Mouse (Mus musculus) midbrain, embryonic 12.5 days (tissue): ENCODE measurements around the gene Hinfp. TPM values are rescaled to one million over a fixed set of nuclear protein-coding genes. Genes with fewer than 3 reads are reported as not detected.
"Not testable (repeated sequence)": the region's sequence is repeated elsewhere in the genome, so short reads cannot be mapped to it uniquely, and the experiment has no call there.

ENCODE experiments used
- ATAC-seq: fragments of 200-750 bp; cut with Nextera tagmentation; 2 replicates; pipeline ENCODE4 v1.8.0; 2017; ENCODE audit warnings: low read depth, moderate TSS enrichment, moderate library complexity; ENCODE audit not compliant: low FRiP score
- H3K27ac ChIP-seq: fragments of 300-500 bp; sonication (generic); replicated peaks from 2 replicates; pipeline ENCODE4 v1.5.1; 2016; ENCODE audit warnings: mild to moderate bottlenecking
- H3K27me3 ChIP-seq: fragments of 300-500 bp; sonication (generic); 2 replicates; pipeline ENCODE4 v1.6.1; 2016; ENCODE audit warnings: mild to moderate bottlenecking
- H3K36me3 ChIP-seq: fragments of 300-500 bp; sonication (generic); 2 replicates; pipeline ENCODE4 v1.6.1; 2016
- H3K4me1 ChIP-seq: fragments of 300-500 bp; sonication (generic); 2 replicates; pipeline ENCODE4 v1.6.1; 2016
- H3K4me2 ChIP-seq: fragments of 300-500 bp; sonication (generic); replicated peaks from 2 replicates; pipeline ENCODE4 v1.6.1; 2016; ENCODE audit warnings: mild to moderate bottlenecking, moderate library complexity
- H3K4me3 ChIP-seq: fragments of 300-500 bp; sonication (generic); 2 replicates; pipeline ENCODE4 v1.5.1; 2016; ENCODE audit warnings: mild to moderate bottlenecking
- H3K9ac ChIP-seq: fragments of 300-500 bp; sonication (generic); replicated peaks from 2 replicates; pipeline ENCODE4 v1.6.1; 2016; ENCODE audit warnings: mild to moderate bottlenecking, moderate library complexity
- H3K9me3 ChIP-seq: fragments of 300-500 bp; sonication (generic); 2 replicates; pipeline ENCODE4 v1.6.1; 2016; ENCODE audit warnings: mild to moderate bottlenecking
- WGBS: fragments of 180-500 bp; shearing (Covaris S2); methylation state at CpG from one replicate; pipeline ENCODE4 v1.1.7; 2016; 5-methylcytosine and 5-hydroxymethylcytosine counted together
- polyA plus RNA-seq: library from polyadenylated mRNA; unstranded; fragments of >200 nt; fragmentation: Nextera tagmentation; extraction: Ambion mirVana; gene quantifications from 2 replicates; pipeline ENCODE4 v1.2.1, GENCODE M21; 2016

Hinfp gene
- polyA plus RNA-seq, 1 experiment from 2014 or later: 38.5 TPM

DNA sequence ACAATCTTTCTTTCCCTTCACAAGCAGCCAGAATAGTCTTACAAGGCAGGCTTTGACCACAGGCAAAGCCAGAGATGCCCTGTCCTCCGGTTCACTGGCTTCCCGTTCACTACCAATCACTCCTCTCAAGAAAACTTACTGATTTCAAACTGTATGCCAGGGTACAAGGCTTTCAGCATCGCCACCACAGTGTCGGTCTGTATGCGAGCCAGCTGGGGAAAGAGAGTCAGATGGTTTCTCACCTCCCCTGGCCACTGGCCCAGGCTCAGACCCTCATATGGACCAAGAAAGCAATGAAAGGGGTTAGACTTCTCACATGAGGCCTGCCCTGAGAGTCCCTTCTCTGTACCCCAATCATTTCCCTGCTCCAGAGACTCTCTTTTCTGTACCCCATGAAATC is 36.0 kb upstream of the Hinfp start:
- H3K9ac ChIP-seq: no peak overlapping the region
- WGBS: 95% methylated on average over 5 of the region's 5 CpGs
- H3K27ac ChIP-seq: no peak overlapping the region
- no peaks in the 10 kb centered on the region for H3K9me3 ChIP-seq
- H3K27me3 ChIP-seq: no peaks in the 10 kb centered on the region
- no peak for ATAC-seq
- no peak overlapping the region for H3K4me3 ChIP-seq
- H3K36me3 ChIP-seq: peaks cover 28% of the 10 kb centered on the region
- no peak overlapping the region for H3K4me2 ChIP-seq
- peaks cover 32% of the 10 kb centered on the region for H3K4me1 ChIP-seq

DNA sequence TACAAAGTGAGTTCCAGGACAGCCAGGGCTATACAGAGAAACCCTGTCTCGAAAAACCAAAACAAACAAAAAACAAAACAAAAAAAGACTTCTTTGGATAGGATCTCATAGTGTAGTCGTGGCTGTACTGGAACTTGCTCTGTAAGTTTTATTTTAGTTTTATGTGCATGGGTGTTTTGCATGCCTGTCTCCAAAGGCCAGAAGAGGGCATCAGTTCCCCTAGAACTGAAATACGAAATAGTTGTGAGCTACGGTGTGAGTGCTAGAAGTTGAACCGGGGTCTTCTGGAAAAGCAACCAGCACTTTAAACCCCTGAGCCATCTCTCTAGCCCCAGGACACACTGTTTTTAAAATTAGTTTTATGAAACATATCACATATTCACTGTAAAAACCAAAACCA is 33.1 kb upstream of the Hinfp start:
- 83% methylated on average over 5 of the region's 5 CpGs for WGBS
- H3K4me2 ChIP-seq: no peak overlapping the region
- no peak for ATAC-seq
- H3K36me3 ChIP-seq: peaks cover 33% of the 10 kb centered on the region
- H3K27ac ChIP-seq: no peak overlapping the region
- no peak overlapping the region for H3K9ac ChIP-seq
- no peaks in the 10 kb centered on the region for H3K27me3 ChIP-seq
- no peak overlapping the region for H3K4me3 ChIP-seq
- H3K4me1 ChIP-seq: peaks cover 32% of the 10 kb centered on the region
- no peaks in the 10 kb centered on the region for H3K9me3 ChIP-seq

DNA sequence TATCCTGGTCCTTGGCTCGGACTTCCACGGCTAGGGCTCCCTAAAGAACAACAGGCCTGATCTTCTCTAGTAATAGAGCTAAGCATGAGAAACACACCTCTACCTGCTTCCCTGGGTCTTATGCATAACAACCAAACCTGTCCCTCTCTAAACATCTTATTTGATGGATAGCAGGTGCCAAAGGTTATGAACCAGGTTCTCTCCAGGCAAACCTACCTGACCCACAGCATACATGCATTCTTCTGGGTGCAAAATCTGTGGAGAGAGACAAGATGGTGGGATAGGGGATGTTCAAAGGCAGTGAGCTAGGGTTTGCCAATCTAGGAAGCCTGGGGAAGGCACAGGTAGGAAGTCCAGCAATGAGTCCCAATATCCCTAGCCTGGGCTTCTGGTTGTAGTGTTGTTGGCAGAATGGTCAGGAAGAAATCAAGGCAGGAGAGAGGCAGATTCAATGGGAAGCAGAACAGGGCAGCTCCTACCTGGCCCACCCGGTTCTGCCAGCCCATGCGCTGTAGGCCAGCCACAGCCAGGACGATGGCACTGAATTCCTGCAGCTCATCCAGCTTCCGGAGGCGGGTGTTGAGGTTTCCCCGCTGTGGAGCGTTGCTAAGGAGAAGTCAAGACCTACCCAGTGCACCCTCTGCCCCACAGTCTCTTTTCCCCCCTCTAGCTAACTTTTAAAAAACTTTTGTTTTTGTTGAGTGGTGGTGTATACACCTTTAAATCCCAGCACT is 32.1 kb upstream of the Hinfp start:
- 69% methylated on average over 9 of the region's 9 CpGs for WGBS
- Histone ChIP-seq H3K9ac (no peak overlapping the region; the same call in 1 of the 2 replicates), H3K4me3 (peak overlapping the region; percentile 95), H3K27ac (no peak overlapping the region), H3K36me3 (peaks cover 42% of the 10 kb centered on the region), H3K9me3 (no peaks in the 10 kb centered on the region), H3K27me3 (no peaks in the 10 kb centered on the region), H3K4me2 (peak overlapping the region; percentile 79), H3K4me1 (peaks cover 23% of the 10 kb centered on the region)
- ATAC-seq: no peak

DNA sequence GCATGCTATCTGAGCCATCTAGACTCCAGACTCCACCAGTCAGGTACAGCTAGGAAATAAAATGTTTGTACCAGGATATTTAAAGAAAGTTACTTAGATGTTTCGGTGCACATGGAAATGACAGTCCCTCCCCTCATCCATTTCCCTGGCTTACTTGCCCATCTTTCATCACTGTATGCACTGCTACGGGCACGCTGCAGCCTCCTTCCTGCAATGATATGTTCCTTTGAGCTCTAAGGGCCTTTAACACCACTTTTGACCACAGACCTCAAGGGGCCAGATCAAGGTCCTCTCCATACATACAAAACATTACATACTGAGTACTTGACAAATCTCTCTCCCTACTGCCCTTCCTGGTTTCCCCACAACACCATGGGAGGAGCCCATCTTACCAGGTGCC is 31.5 kb upstream of the Hinfp start:
- H3K4me3 ChIP-seq: peak overlapping the region; percentile 95
- H3K27ac ChIP-seq: 0 out of 2 replicates have a peak overlapping the region, but pooled peaks have one; percentile 15
- H3K4me2 ChIP-seq: peak overlapping the region; percentile 79
- H3K36me3 ChIP-seq: peaks cover 47% of the 10 kb centered on the region
- peak overlapping the region; percentile 55 for H3K9ac ChIP-seq
- 84% methylated on average over 3 of the region's 3 CpGs for WGBS
- ATAC-seq: no peak
- no peaks in the 10 kb centered on the region for H3K27me3 ChIP-seq
- no peaks in the 10 kb centered on the region for H3K9me3 ChIP-seq
- peaks cover 22% of the 10 kb centered on the region for H3K4me1 ChIP-seq

DNA sequence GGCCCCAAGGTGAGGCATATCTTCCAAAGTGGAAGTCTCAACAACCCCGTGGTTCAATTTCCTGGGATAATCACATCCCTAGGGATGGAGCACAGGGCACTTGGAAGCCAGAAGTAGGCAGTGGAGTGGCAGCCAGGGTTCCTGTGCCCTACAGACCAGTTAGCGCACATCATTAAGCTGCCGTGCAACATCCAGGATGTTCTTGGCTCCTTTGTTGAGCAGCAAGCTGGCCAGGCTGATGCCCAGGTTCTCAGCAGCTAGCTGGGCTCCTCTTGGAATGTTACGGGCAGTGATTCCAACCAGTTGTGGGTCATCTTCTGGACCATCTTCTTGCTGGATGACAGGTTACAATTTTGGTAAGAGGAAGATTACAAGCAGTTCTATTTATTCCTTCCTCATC is 31.0 kb upstream of the Hinfp start:
- 0 out of 2 replicates have a peak overlapping the region, but pooled peaks have one; percentile 15 for H3K27ac ChIP-seq
- peaks cover 22% of the 10 kb centered on the region for H3K4me1 ChIP-seq
- 39% methylated on average over 4 of the region's 4 CpGs for WGBS
- peak overlapping the region; percentile 95 for H3K4me3 ChIP-seq
- H3K9me3 ChIP-seq, H3K27me3 ChIP-seq, ATAC-seq: not testable (repeated sequence)
- peak overlapping the region; percentile 55 for H3K9ac ChIP-seq
- peak overlapping the region; percentile 79 for H3K4me2 ChIP-seq
- peaks cover 51% of the 10 kb centered on the region for H3K36me3 ChIP-seq

DNA sequence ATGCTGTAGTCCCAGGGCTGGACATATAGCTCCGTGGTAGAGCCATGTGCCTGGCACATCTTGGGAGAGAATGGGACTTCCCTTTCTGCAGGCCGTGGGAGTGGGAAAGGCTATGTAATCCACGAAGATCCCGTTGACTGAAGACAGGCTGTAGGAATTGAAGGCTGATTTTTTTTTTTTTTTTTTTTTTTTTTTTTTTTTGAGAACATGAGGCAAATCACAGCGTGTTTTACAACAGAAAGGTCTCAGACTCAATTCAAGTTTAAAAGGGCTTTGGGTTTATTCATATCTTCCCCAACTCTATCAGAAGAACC is 30.6 kb upstream of the Hinfp start:
- H3K27ac ChIP-seq: 0 out of 2 replicates have a peak overlapping the region, but pooled peaks have one; percentile 96
- peak overlapping the region; percentile 95 for H3K4me3 ChIP-seq
- H3K9me3 ChIP-seq: no peaks in the 10 kb centered on the region
- H3K9ac ChIP-seq: peak overlapping the region; percentile 99
- H3K4me2 ChIP-seq: peak overlapping the region; percentile 79
- 2% methylated on average over 5 of the region's 5 CpGs for WGBS
- no peaks in the 10 kb centered on the region for H3K27me3 ChIP-seq
- H3K4me1 ChIP-seq: peaks cover 22% of the 10 kb centered on the region
- peaks cover 51% of the 10 kb centered on the region for H3K36me3 ChIP-seq
- no peak for ATAC-seq

DNA sequence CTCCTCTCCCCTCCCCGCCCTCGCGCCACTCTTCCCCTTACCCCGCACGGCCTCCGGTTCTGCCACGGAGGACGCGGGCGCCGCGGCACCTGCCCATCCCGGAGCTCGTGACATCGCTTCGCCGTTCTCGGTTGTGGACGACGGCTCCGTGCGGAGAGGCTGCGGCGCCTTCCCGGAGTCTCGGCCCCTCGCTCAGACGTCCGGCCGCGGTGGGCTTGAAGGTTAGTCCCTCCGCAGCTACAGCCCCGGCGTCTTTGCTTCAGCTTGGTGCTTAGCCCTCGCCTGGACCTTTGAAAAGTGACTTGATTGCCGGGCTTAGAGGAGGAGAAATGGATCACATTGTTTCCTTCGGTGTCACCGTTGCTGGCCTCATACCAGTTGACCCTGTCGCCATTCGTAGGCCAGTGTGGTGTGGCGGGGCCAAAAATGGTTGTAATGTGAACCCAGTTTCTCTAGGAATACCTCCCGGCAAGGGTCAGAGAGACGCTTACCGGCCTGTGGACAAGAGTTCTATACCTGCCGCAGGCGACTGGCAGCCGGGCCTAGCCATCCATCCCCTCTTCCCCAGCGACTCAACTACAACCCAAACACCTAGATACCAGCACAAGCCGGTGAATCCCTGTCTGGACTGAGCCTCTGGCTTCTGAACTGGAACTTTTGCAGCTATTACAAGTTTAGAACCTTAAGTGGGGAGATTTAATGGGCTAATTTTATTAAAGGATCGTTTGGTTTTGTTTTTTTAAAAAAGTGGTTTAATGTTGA is 30.0 kb upstream of the Hinfp start:
- Histone ChIP-seq H3K4me3 (peak overlapping the region; percentile 95), H3K27ac (peak overlapping the region; percentile 96), H3K27me3 (no peaks in the 10 kb centered on the region), H3K4me1 (peaks cover 22% of the 10 kb centered on the region), H3K4me2 (peak overlapping the region; percentile 79), H3K9ac (peak overlapping the region; percentile 99), H3K9me3 (no peaks in the 10 kb centered on the region), H3K36me3 (peaks cover 54% of the 10 kb centered on the region)
- ATAC-seq: peak; percentile 18
- WGBS: under 1% methylated on average over 50 of the region's 50 CpGs

DNA sequence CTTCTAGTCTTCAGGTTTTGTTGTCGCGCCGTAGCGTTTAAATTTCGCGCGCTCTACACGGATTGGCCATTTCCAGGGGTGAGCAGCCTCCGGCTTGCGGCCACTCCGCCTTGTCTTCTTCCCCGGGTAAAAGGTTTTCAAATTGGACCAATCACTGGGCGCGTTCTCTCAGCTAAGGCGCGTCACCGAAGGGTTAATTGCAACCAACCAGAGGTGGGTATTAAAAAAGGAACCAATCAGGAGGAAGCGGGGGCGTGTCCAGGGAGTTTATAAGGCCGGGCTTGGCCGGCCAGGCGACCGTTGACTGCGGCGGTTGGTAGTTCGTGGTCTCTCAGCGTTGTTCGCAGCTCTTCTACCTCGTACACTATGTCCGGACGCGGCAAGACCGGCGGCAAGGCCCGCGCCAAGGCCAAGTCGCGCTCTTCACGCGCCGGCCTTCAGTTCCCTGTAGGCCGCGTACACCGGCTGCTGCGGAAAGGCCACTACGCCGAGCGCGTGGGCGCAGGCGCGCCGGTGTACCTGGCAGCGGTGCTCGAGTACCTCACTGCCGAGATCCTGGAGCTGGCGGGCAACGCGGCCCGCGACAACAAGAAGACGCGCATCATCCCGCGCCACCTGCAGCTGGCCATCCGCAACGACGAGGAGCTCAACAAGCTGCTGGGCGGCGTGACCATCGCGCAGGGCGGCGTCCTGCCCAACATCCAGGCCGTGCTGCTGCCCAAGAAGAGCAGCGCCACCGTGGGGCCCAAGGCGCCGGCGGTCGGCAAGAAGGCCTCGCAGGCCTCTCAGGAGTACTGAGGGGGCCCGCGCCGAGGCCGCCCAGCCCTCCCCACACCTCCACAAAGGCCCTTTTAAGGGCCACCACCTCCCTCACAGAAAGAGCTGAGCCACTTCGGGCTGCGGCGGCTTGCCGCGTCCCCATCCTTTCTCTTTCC is 29.2 kb upstream of the Hinfp start, which contains the start of gene H2afx:
Gene H2afx, plus strand, starts transcription at position 299 of the 935 bp plus-strand sequence.
- whole genome bisulfite sequencing: under 1% methylated on average over 90 of the region's 91 CpGs

DNA sequence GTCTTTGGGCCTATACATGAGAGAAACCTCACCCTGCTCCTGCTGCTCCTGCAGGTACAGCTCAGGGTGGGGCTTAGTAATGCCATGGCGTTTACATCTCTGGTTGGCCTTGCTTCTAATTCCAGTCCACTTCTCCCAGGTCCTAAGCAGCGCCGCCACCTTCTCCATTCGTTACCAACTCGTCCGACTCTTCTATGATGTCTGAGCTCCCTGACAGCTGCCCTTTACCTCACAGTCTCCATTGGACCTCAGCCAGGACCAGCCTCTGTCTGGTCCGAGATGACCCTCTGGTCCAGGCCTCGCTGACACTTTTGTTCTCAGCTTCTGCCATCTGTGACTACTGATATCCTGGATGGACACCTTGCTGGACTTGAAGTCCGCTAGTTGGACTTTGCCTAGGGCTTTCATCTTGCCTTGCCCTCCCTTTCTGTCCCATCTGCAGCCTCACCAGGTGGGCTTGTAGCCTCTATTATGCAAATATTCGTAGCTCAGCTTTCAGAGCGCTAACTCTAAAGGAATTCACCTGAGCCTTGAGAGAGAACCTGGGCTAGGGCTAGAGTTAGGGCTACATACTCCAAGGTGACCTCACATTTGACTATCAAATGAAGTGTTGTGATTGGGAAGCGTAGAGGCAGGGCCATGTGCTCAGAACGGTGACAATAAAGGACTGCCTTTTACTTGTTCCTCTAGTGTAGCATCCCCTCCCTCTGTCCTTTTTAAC is 27.6 kb upstream of the Hinfp start:
- Histone ChIP-seq H3K9me3 (no peaks in the 10 kb centered on the region), H3K4me3 (no peak overlapping the region), H3K9ac (no peak overlapping the region), H3K4me2 (no peak overlapping the region), H3K27ac (no peak overlapping the region), H3K36me3 (peaks cover 59% of the 10 kb centered on the region), H3K27me3 (no peaks in the 10 kb centered on the region), H3K4me1 (peaks cover 22% of the 10 kb centered on the region)
- ATAC-seq: no peak
- 95% methylated on average over 13 of the region's 13 CpGs for WGBS

More for the DNA sequence above, 29.2 kb upstream of the Hinfp start, which contains the start of gene H2afx:
- H3K9ac ChIP-seq: peak within 1 kb of the TSS; percentile 99
- H3K4me1 ChIP-seq: peaks cover 22% of the 10 kb centered on the region
- H3K9me3 ChIP-seq: no peaks in the 10 kb centered on the region
- peak; percentile 95 for ATAC-seq
- H3K27me3 ChIP-seq: no peaks in the 10 kb centered on the region
- peak within 1 kb of the TSS; percentile 96 for H3K27ac ChIP-seq
- H3K4me3 ChIP-seq: peak within 1 kb of the TSS; percentile 95
- H3K4me2 ChIP-seq: peak within 1 kb of the TSS; percentile 79
- peaks cover 57% of the 10 kb centered on the region for H3K36me3 ChIP-seq

DNA sequence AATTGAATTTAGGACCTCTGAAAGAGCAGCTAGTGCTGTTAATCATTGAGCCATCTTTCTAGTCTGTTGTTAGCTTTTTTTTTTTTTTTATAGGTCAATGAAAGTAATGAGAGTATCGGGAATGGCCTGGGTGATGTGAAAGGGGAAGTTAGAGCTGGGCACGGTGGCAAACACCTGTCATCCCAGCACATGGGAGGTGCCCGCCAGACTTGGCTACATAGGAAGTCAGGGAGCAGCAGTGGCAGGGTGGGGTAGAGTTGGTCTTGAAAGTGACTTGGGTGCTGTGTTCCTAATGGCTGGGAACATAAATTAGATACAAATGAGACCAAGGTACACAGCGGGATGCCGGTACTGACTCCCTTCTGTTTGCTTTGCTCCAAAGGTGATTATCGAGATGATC is 25.3 kb upstream of the Hinfp start:
- Histone ChIP-seq H3K4me1 (peaks cover 15% of the 10 kb centered on the region), H3K9me3 (no peaks in the 10 kb centered on the region), H3K4me3 (no peak overlapping the region), H3K36me3 (peaks cover 52% of the 10 kb centered on the region), H3K27me3 (no peaks in the 10 kb centered on the region), H3K9ac (no peak overlapping the region), H3K27ac (no peak overlapping the region), H3K4me2 (no peak overlapping the region)
- ATAC-seq: no peak
- WGBS: 94% methylated on average over 6 of the region's 6 CpGs

DNA sequence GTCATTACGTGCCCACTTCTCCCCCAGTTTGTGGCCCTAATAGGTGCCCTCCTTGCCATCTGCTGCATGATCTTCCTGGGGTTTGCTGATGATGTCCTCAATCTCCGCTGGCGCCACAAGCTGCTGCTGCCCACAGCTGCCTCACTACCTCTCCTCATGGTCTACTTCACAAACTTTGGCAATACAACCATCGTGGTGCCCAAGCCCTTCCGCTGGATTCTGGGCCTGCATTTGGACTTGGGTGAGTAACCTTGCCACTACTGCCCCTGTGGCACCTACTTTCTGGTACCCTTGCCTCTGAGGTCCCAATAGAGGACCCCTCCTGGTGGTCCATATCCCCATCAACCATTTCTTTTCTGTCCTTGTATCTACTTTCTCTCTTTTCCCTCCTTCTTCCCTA is 22.5 kb upstream of the Hinfp start:
- no peaks in the 10 kb centered on the region for H3K9me3 ChIP-seq
- peak overlapping the region; percentile 78 for H3K4me3 ChIP-seq
- H3K4me1 ChIP-seq: peaks cover 18% of the 10 kb centered on the region
- peak overlapping the region; percentile 85 for H3K9ac ChIP-seq
- H3K27me3 ChIP-seq: no peaks in the 10 kb centered on the region
- ATAC-seq: no peak
- peak overlapping the region; percentile 61 for H3K4me2 ChIP-seq
- no peak overlapping the region for H3K27ac ChIP-seq
- WGBS: 96% methylated on average over 5 of the region's 5 CpGs
- peaks cover 41% of the 10 kb centered on the region for H3K36me3 ChIP-seq
